Mouse (Mus musculus): ENCODE data around the gene Gabrr3. TPM values are rescaled to one million over a fixed set of nuclear protein-coding genes. Genes with fewer than 3 reads are reported as not detected.

The Gabrr3 gene
- polyA plus RNA-seq, 1 experiment from 2014 or later = 0.12 TPM

Other genes starting within 250 kb of the Gabrr3 start
- not detected in 2 replicates for gene Olfr196, start 236.9 kb upstream of the Gabrr3 start, polyA plus RNA-seq (2014; fragmentation: Nextera tagmentation; extraction: Ambion mirVana)
- gene Olfr198, start 203.8 kb upstream of the Gabrr3 start, polyA plus RNA-seq (2014; fragmentation: Nextera tagmentation; extraction: Ambion mirVana) = not detected in 2 replicates
- gene Olfr199, start 187.6 kb upstream of the Gabrr3 start, polyA plus RNA-seq (2014; fragmentation: Nextera tagmentation; extraction: Ambion mirVana) = not detected in 2 replicates
- not detected in 2 replicates for gene Olfr201, start 134.7 kb upstream of the Gabrr3 start, polyA plus RNA-seq (2014; fragmentation: Nextera tagmentation; extraction: Ambion mirVana)
- gene Olfr202, start 120.5 kb upstream of the Gabrr3 start, polyA plus RNA-seq (2014; fragmentation: Nextera tagmentation; extraction: Ambion mirVana) = not detected in 2 replicates
- not detected in 2 replicates for gene Olfr203, start 108.5 kb upstream of the Gabrr3 start, polyA plus RNA-seq (2014; fragmentation: Nextera tagmentation; extraction: Ambion mirVana)
- not detected in 2 replicates for gene Olfr204, start 89.1 kb upstream of the Gabrr3 start, polyA plus RNA-seq (2014; fragmentation: Nextera tagmentation; extraction: Ambion mirVana)
- not detected in 2 replicates for gene Olfr205, start 76.2 kb upstream of the Gabrr3 start, polyA plus RNA-seq (2014; fragmentation: Nextera tagmentation; extraction: Ambion mirVana)
- gene Olfr206, start 58.1 kb upstream of the Gabrr3 start, polyA plus RNA-seq (2014; fragmentation: Nextera tagmentation; extraction: Ambion mirVana) = not detected in 2 replicates
- gene Olfr209, start 43.3 kb upstream of the Gabrr3 start, polyA plus RNA-seq (2014; fragmentation: Nextera tagmentation; extraction: Ambion mirVana) = not detected in 2 replicates
- 31.2 and 34.9 TPM in 2 replicates for gene Riox2, start 64.4 kb downstream of the Gabrr3 start, polyA plus RNA-seq (2014; fragmentation: Nextera tagmentation; extraction: Ambion mirVana)
- gene Crybg3, start 193.6 kb downstream of the Gabrr3 start, polyA plus RNA-seq (2014; fragmentation: Nextera tagmentation; extraction: Ambion mirVana) = 7.3 and 9.7 TPM in 2 replicates
- 44.3 and 45.8 TPM in 2 replicates for gene Arl6, start 232.1 kb downstream of the Gabrr3 start, polyA plus RNA-seq (2014; fragmentation: Nextera tagmentation; extraction: Ambion mirVana)

All from limb, embryonic 11.5 days (tissue).